Mouse (Mus musculus) gastrocnemius, adult 2 months (tissue): ENCODE data around the gene Olfr319. TPM values are rescaled to one million over a fixed set of nuclear protein-coding genes. Genes with fewer than 3 reads are reported as not detected.
"Not testable (repeated sequence)": the region's sequence is repeated elsewhere in the genome, so short reads cannot be mapped to it uniquely, and the experiment has no call there.

ENCODE experiments used
- DNase-seq: peaks from one replicate; pipeline ENCODE4 v3.0.0; 2022
- H3K27ac ChIP-seq: fragments of 200-600 bp; 2 replicates; pipeline ENCODE4 v1.8.1; 2022; ENCODE audit warnings: mild to moderate bottlenecking
- H3K4me3 ChIP-seq: fragments of 200-600 bp; 2 replicates; pipeline ENCODE4 v1.8.1; 2022; ENCODE audit warnings: mild to moderate bottlenecking, moderate library complexity
- CTCF ChIP-seq: fragments of 200-600 bp; IDR thresholded peaks from 2 replicates; pipeline ENCODE4 v1.8.1; 2022; ENCODE audit warnings: antibody characterized with exemption, mild to moderate bottlenecking, moderate library complexity
- intact Hi-C: fragments of 180-260 bp; cut with DNase I; formaldehyde crosslinking; loops from one replicate; pipeline ENCODE4 v1.15.1; 2025
- long read RNA-seq, 2 experiments: library from polyadenylated mRNA; stranded (forward); transcript quantifications; one replicate each; pipeline ENCODE4 v2.0.0; 2021
- total RNA-seq, 2 experiments: library from RNA; stranded (reverse); gene quantifications; 2 replicates each; pipeline ENCODE4 v1.2.3; 2021

Gene Olfr319
- not detected for total RNA-seq
- long read RNA-seq, experiment 1: 0 reads
- long read RNA-seq, experiment 2: 0 reads

GRCm38 (mm10) chr11:58698862-58699261 is at the start of gene Olfr319:
Gene Olfr319 (plus strand): TSS chr11:58699162.
- no peak within 1 kb of the TSS for H3K4me3 ChIP-seq
- no peak for TF ChIP-seq CTCF
- H3K27ac ChIP-seq: no peak within 1 kb of the TSS
- DNase-seq: no peak
- intact Hi-C loops: no loop called here

GRCm38 (mm10) chr11:58655151-58655550 is 43.8 kb upstream of the Olfr319 start:
- no peak overlapping the region for H3K27ac ChIP-seq
- TF ChIP-seq CTCF: no peak
- intact Hi-C loops: no loop called here
- DNase-seq: no peak
- H3K4me3 ChIP-seq: no peak overlapping the region

- no peak for DNase-seq
- no peak within 1 kb of the TSS for H3K27ac ChIP-seq
- intact Hi-C loops: no loop called here
- no peak for TF ChIP-seq CTCF
- no peak within 1 kb of the TSS for H3K4me3 ChIP-seq
Observed at GRCm38 (mm10) chr11:58658596-58658995, 40.4 kb upstream of the Olfr319 start, which contains the start of gene Olfr322. Gene Olfr322 (plus strand): TSS chr11:58658782.

GRCm38 (mm10) chr11:58669252-58669651 is 29.7 kb upstream of the Olfr319 start:
- no peak overlapping the region for H3K27ac ChIP-seq
- no peak overlapping the region for H3K4me3 ChIP-seq
- no peak for DNase-seq
- no peak for TF ChIP-seq CTCF
- intact Hi-C loops: no loop called here

- intact Hi-C loops: no loop called here
- no peak for TF ChIP-seq CTCF
- Histone ChIP-seq H3K27ac (no peak overlapping the region), H3K4me3 (no peak overlapping the region)
- no peak for DNase-seq
Observed at GRCm38 (mm10) chr11:58671825-58672224, 27.1 kb upstream of the Olfr319 start.

GRCm38 (mm10) chr11:58680799-58681198 is 18.2 kb upstream of the Olfr319 start, which contains the start of gene Olfr320:
Gene Olfr320 (plus strand): TSS chr11:58681099.
- Histone ChIP-seq H3K4me3 (no peak within 1 kb of the TSS), H3K27ac (no peak within 1 kb of the TSS)
- intact Hi-C loops: no loop called here
- TF ChIP-seq CTCF: no peak
- DNase-seq: no peak

GRCm38 (mm10) chr11:58709086-58709485 is 10.1 kb downstream of the Olfr319 start:
- no peak for DNase-seq
- no peak for TF ChIP-seq CTCF
- Histone ChIP-seq H3K4me3 (no peak overlapping the region), H3K27ac (no peak overlapping the region)
- intact Hi-C loops: no loop called here

- H3K4me3 ChIP-seq, H3K27ac ChIP-seq, intact Hi-C loops, DNase-seq: not testable (repeated sequence)
Observed at GRCm38 (mm10) chr11:58717723-58718122, 18.8 kb downstream of the Olfr319 start.

- no peak for DNase-seq
- Histone ChIP-seq H3K4me3 (no peak overlapping the region), H3K27ac (no peak overlapping the region)
- TF ChIP-seq CTCF: no peak
- intact Hi-C loops: no loop called here
Observed at GRCm38 (mm10) chr11:58719701-58720100, 20.7 kb downstream of the Olfr319 start.

GRCm38 (mm10) chr11:58723914-58724313 is 25.0 kb downstream of the Olfr319 start, which contains the start of gene Olfr318:
Gene Olfr318 (minus strand): TSS chr11:58724014.
- H3K27ac ChIP-seq: no peak within 1 kb of the TSS
- no peak for DNase-seq
- no peak for TF ChIP-seq CTCF
- intact Hi-C loops: no loop called here
- no peak within 1 kb of the TSS for H3K4me3 ChIP-seq

GRCm38 (mm10) chr11:58727896-58728650 is 29.1 kb downstream of the Olfr319 start:
- DNase-seq, intact Hi-C loops, H3K4me3 ChIP-seq, H3K27ac ChIP-seq: not testable (repeated sequence)

GRCm38 (mm10) chr11:58733372-58733771 is 34.4 kb downstream of the Olfr319 start:
- TF ChIP-seq CTCF: no peak
- Histone ChIP-seq H3K27ac (no peak overlapping the region), H3K4me3 (no peak overlapping the region)
- no peak for DNase-seq
- intact Hi-C loops: no loop called here

- H3K27ac ChIP-seq: no peak within 1 kb of the TSS
- intact Hi-C loops: no loop called here
- no peak for TF ChIP-seq CTCF
- H3K4me3 ChIP-seq: no peak within 1 kb of the TSS
- no peak for DNase-seq
Observed at GRCm38 (mm10) chr11:58738792-58739262, 39.9 kb downstream of the Olfr319 start, which contains the start of gene Olfr317. Gene Olfr317 (minus strand): TSS chr11:58739212.

GRCm38 (mm10) chr11:58751096-58751495 is 52.1 kb downstream of the Olfr319 start:
- intact Hi-C loops, H3K4me3 ChIP-seq, DNase-seq, H3K27ac ChIP-seq: not testable (repeated sequence)
